Mouse (Mus musculus): ENCODE data around the gene Ptprg. TPM values are rescaled to one million over a fixed set of nuclear protein-coding genes. Genes with fewer than 3 reads are reported as not detected.

The Ptprg gene
- polyA plus RNA-seq, 1 experiment from 2014 or later, result 55.8 TPM

DNA sequence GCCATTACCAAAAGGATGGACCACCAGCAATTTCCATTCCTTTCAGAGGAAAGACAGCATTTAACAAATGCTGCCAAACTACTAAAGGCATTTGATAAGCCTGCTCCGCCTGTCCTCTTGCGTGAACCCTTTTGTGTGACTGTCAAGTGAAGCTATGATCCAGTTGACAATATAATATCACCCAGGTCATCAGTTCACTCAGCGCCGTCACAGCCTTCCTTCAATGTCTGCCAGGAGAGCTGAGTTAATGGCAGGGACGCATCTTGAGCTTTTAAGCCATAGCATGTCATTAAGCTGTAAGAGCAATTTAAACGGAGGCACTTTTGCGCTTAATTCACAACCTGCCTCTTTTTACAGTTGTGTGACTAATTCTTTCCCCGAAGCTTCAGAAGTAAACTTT is 565.9 kb downstream of the Ptprg start:
- no peak overlapping the region for H3K27ac ChIP-seq
- H3K4me2 ChIP-seq (replicated peaks), result no peak overlapping the region
- H3K9ac ChIP-seq, result no peak overlapping the region
- WGBS, result 74% methylated on average over 8 of the region's 8 CpGs
- 0 out of 2 replicates have a peak, but pooled peaks cover 4% of the 10 kb centered on the region for H3K36me3 ChIP-seq
- no peaks in the 10 kb centered on the region for H3K27me3 ChIP-seq
- no peak for ATAC-seq (ENCODE audit: low FRiP score)
- no peaks in the 10 kb centered on the region for H3K9me3 ChIP-seq (replicated peaks)
- H3K4me3 ChIP-seq, result no peak overlapping the region
- no peaks in the 10 kb centered on the region for H3K4me1 ChIP-seq

DNA sequence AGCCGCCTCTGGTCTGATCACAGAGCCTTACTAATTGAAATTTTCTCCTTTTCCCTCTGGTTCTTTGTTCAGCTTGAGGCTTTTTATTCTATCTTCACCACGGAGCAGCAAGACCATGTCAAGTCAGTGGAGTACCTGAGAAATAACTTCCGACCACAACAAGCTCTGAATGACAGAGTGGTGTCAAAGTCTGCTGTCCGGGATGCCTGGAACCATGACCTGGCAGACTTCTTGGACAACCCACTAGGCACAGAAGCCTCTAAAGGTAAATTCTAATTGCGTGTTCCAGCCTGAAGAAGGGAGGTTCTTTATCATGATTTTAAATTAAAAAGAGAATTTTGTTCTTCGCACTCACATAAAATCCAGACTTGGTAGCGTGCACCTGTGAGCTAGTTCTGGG is 568.6 kb downstream of the Ptprg start:
- 82% methylated on average over 7 of the region's 7 CpGs for WGBS
- H3K36me3 ChIP-seq, result 0 out of 2 replicates have a peak, but pooled peaks cover 4% of the 10 kb centered on the region
- no peak overlapping the region for H3K4me2 ChIP-seq (replicated peaks)
- H3K27ac ChIP-seq, result no peak overlapping the region
- H3K9me3 ChIP-seq (replicated peaks), result no peaks in the 10 kb centered on the region
- no peak overlapping the region for H3K4me3 ChIP-seq
- no peaks in the 10 kb centered on the region for H3K27me3 ChIP-seq
- no peaks in the 10 kb centered on the region for H3K4me1 ChIP-seq
- H3K9ac ChIP-seq, result no peak overlapping the region
- ATAC-seq (ENCODE audit: low FRiP score), result no peak

DNA sequence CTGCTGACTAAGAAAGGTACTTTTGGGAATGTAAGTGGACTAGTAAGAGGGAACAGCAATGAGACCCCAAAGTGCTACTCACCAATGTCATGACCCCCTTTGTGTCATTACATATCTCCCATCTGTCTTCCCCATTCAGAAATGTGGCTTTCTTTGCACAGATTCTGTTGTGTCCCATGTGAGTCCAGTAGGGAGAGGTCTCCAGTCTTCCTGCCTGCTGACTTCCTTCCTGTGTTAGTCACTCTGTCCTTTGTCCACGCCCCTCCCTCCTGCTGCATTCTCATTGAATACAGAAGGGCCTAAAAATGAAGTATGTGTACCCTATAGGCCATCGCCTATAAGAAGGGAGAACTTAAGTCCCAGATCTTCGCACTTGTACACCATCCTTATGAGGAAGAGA is 571.4 kb downstream of the Ptprg start:
- no peak overlapping the region for H3K9ac ChIP-seq
- H3K27me3 ChIP-seq, result no peaks in the 10 kb centered on the region
- H3K4me1 ChIP-seq, result no peaks in the 10 kb centered on the region
- 0 out of 2 replicates have a peak, but pooled peaks cover 4% of the 10 kb centered on the region for H3K36me3 ChIP-seq
- H3K9me3 ChIP-seq (replicated peaks), result no peaks in the 10 kb centered on the region
- no peak overlapping the region for H3K4me3 ChIP-seq
- no peak overlapping the region for H3K27ac ChIP-seq
- ATAC-seq (ENCODE audit: low FRiP score), result no peak
- H3K4me2 ChIP-seq (replicated peaks), result no peak overlapping the region
- WGBS, result 80% methylated on average over 3 of the region's 3 CpGs

DNA sequence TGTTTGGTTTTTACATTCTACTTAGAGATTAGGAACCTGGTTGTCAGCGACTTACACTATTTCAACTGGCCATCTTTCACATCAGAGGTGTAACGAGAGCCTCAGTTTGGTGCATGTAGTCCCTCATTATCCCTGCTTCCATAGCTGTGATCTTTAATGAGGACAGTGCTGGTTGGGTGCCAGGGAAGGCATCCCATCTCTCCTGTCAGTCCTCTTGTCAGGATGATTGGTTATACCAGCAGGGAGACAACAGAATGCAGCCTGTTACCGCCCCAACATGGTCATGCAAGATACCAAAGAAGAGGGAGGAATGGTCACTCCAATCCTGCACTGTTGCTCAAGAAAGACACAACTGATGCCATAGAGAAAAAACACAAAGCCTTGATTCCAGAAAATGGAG is 574.6 kb downstream of the Ptprg start:
- H3K36me3 ChIP-seq, result no peaks in the 10 kb centered on the region
- 82% methylated on average over 3 of the region's 3 CpGs for WGBS
- H3K27me3 ChIP-seq, result no peaks in the 10 kb centered on the region
- no peak overlapping the region for H3K4me2 ChIP-seq (replicated peaks)
- no peak overlapping the region for H3K27ac ChIP-seq
- no peaks in the 10 kb centered on the region for H3K9me3 ChIP-seq (replicated peaks)
- ATAC-seq (ENCODE audit: low FRiP score), result no peak
- no peak overlapping the region for H3K9ac ChIP-seq
- no peak overlapping the region for H3K4me3 ChIP-seq
- no peaks in the 10 kb centered on the region for H3K4me1 ChIP-seq

DNA sequence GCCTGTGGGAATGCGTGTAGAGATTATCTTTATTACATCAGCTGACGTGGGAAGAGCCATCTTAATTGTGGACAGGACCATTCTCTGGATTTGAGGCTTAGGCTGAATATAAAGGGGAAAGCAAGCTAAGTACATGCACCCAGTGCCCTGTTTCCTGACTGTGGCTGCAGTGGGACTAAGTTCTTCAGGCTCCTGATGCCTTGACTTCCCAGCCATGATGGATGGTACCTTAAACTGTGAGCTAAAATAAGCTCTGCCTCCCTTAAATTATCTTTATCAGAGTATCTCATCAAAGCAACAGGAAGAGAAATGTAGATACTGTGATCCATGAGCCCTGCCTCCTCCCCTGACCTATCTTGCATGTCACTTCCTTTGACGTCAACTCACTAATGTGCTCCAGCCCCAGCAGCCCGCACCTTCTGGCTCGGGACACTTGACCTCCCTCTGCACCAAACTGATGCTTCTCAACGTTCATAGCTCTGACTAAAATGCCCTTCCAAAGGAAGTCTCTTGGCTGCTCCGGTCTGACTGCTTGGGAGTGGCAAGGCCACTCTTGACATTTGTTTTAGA is 578.8 kb downstream of the Ptprg start:
- Histone ChIP-seq H3K27me3 (no peaks in the 10 kb centered on the region), H3K4me1 (no peaks in the 10 kb centered on the region; the same call in 1 of the 2 replicates), H3K9me3 (replicated peaks) (no peaks in the 10 kb centered on the region), H3K9ac (no peak overlapping the region), H3K4me3 (no peak overlapping the region), H3K27ac (no peak overlapping the region), H3K4me2 (replicated peaks) (no peak overlapping the region), H3K36me3 (no peaks in the 10 kb centered on the region)
- WGBS, result 78% methylated on average over 7 of the region's 7 CpGs
- no peak for ATAC-seq (ENCODE audit: low FRiP score)

DNA sequence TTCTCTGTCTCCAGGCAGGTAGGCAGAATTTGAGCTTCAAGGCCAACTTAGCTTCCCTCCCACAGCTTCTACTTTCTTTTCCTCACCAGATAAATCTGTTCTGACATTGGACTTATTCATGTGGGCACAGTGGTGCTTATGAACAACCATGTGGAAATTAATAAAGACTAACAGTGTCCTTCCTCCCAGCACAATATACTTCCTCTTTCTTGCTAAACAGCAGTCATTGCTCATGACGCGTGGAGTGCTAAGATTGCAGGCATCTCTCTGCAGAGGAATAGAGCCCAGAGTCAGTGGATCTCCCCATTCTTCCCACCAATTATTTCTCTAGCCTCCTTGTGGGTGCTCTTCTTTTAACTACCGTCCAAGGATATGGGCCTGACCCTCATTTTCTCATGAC is 579.8 kb downstream of the Ptprg start:
- Histone ChIP-seq H3K27me3 (no peaks in the 10 kb centered on the region), H3K4me2 (replicated peaks) (no peak overlapping the region), H3K4me1 (no peaks in the 10 kb centered on the region; the same call in 1 of the 2 replicates), H3K9ac (no peak overlapping the region), H3K4me3 (no peak overlapping the region), H3K9me3 (replicated peaks) (no peaks in the 10 kb centered on the region), H3K27ac (no peak overlapping the region), H3K36me3 (no peaks in the 10 kb centered on the region)
- no peak for ATAC-seq (ENCODE audit: low FRiP score)
- WGBS, result 86% methylated on average over 3 of the region's 3 CpGs

DNA sequence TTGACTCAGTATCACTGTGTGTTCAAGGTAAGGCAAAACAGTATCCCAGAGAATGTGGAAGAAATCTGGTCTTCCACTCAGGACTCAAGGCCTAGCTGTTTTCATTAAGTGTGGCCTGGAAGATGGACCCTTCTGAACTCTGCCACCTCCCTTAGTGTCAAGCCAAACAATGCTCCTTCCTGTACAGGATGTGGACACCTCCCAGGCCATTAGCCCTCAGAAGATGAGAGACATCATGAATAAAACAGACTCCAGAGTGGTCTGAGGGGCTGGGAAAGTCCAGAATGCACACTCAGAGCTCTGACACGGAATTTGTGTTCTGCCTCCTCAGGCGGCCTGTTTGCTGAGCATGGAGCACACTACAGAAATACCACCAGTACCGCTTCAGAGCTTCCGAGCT is 581.2 kb downstream of the Ptprg start:
- Histone ChIP-seq H3K4me2 (replicated peaks) (no peak overlapping the region), H3K27me3 (no peaks in the 10 kb centered on the region), H3K4me3 (no peak overlapping the region), H3K36me3 (no peaks in the 10 kb centered on the region), H3K9ac (no peak overlapping the region), H3K4me1 (no peaks in the 10 kb centered on the region; the same call in 1 of the 2 replicates), H3K27ac (no peak overlapping the region), H3K9me3 (replicated peaks) (no peaks in the 10 kb centered on the region)
- no peak for ATAC-seq (ENCODE audit: low FRiP score)
- WGBS, result 82% methylated on average over 4 of the region's 4 CpGs

DNA sequence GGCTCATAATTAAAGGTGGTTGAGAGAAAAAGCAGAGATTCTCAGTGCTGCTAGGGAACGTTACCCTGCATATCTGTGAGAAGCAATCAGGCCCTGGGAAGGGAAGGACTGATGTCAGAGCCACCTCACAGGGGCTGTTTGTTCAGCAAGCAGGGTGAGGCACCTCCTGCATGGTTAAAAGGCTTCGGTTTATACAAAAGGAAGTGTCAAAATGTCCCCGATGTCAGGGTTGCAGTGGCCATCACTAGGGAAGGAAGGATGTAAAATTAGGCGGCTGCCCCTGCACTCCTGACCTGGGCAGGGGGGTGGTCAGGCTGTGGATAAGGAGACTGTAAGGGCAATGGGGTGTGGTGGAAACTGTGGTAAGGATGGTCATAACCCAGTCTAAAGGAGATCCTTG is 583.2 kb downstream of the Ptprg start:
- Histone ChIP-seq H3K36me3 (no peaks in the 10 kb centered on the region), H3K9ac (no peak overlapping the region), H3K27ac (no peak overlapping the region), H3K4me2 (replicated peaks) (no peak overlapping the region), H3K4me1 (peaks cover 3% of the 10 kb centered on the region; the same call in 1 of the 2 replicates), H3K9me3 (replicated peaks) (no peaks in the 10 kb centered on the region), H3K27me3 (no peaks in the 10 kb centered on the region), H3K4me3 (no peak overlapping the region)
- WGBS, result 52% methylated on average over 4 of the region's 4 CpGs
- no peak for ATAC-seq (ENCODE audit: low FRiP score)

DNA sequence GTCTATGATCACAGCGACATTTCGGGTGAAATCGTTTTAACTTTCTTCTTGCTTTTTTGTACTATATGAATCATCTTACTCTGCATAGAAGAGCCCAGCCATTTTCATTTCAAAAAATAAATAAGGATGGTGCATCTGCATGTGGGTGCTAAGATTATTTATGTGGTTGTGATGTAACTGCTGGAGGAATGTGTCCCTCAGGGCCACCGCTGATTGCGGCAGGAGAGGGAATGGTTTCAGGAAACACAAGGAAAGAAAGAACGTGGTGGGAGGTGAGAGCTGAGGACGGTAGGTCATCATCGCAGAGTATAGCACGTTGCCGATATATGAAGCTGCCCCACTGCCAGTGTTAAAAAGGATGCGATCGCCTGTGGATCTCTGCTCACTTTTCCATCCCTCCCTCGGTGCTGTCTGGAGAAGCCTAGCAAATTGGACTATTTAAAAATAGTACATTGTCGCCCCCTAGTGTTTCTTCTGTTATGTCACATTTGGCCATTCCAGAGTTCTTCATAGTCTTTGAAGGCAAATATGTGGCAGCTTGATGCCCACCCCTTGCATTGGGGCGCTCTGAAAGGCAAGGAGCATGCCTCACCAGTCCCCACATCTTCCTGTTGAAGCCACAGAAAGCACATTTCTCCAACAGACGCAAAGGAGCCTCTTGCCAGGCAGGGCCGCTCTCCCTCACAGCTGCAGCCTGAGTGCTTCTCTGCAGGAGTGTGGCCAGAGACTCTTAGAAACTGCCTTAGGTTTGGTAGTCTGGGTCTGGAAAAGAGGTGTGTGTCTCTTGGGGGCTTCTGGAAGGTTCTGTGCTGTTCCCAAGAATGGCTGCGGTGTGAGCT is 586.5 kb downstream of the Ptprg start:
- no peaks in the 10 kb centered on the region for H3K27me3 ChIP-seq
- no peak overlapping the region for H3K9ac ChIP-seq
- peak; percentile 51 for ATAC-seq (ENCODE audit: low FRiP score)
- H3K4me1 ChIP-seq, result peaks cover 16% of the 10 kb centered on the region
- WGBS, result 49% methylated on average over 18 of the region's 18 CpGs
- no peak overlapping the region for H3K4me2 ChIP-seq (replicated peaks)
- H3K36me3 ChIP-seq, result no peaks in the 10 kb centered on the region
- no peak overlapping the region for H3K27ac ChIP-seq
- no peak overlapping the region for H3K4me3 ChIP-seq
- no peaks in the 10 kb centered on the region for H3K9me3 ChIP-seq (replicated peaks)

DNA sequence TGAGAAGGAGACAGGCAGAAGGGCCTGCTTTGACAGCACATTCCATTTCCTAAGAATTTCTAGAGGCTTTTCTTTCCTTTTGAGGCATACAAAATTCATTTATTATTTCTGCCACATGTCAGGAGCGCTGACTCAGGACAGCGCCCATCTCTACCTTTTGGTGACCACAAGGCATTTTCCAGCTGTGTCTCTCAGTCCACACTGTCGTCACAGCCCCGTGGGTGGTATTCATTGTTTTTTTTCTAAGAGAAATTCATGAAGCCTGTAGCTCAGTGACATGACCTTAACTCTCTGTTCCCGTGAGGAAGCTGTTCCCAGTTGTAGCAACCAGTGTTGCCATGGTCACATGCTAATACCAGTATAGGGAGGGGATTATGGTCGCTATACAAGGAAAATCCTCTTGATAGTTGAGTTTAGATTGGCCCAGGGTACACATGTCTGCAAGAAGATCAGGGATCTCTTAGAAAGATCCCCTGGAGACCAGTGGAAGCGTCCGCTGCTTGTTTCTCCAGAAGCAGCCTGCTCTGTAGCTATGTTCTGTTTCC is 590.7 kb downstream of the Ptprg start:
- no peak for ATAC-seq (ENCODE audit: low FRiP score)
- no peak overlapping the region for H3K27ac ChIP-seq

DNA sequence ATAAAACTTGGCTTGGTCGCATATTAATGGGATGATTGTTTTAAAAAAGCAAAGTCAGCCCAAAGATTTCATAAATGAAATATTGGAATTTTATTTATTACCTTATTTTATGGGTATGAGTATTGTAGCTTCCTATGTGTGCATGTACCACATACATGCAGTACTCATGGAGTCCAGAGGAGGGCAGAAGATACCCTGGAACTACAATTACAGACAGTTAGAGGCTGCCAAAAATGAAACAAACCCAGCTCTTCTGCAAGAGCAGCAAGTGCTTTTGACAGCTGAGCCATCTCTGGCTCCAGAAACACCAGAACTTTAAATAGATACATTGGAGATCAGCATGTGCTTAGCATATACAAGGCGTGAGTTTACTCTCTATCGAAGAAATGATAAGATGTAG is 592.6 kb downstream of the Ptprg start:
- no peak for ATAC-seq (ENCODE audit: low FRiP score)
- H3K27me3 ChIP-seq, result no peaks in the 10 kb centered on the region
- H3K9ac ChIP-seq, result no peak overlapping the region
- no peaks in the 10 kb centered on the region for H3K9me3 ChIP-seq (replicated peaks)
- WGBS, result 97% methylated on average over 3 of the region's 3 CpGs
- H3K36me3 ChIP-seq, result no peaks in the 10 kb centered on the region
- peaks cover 13% of the 10 kb centered on the region for H3K4me1 ChIP-seq
- no peak overlapping the region for H3K4me2 ChIP-seq (replicated peaks)
- H3K27ac ChIP-seq, result no peak overlapping the region
- H3K4me3 ChIP-seq, result no peak overlapping the region

More for the DNA sequence above, 590.7 kb downstream of the Ptprg start:
- Histone ChIP-seq H3K4me1 (peaks cover 16% of the 10 kb centered on the region), H3K4me3 (no peak overlapping the region), H3K9me3 (replicated peaks) (no peaks in the 10 kb centered on the region), H3K9ac (no peak overlapping the region), H3K27me3 (no peaks in the 10 kb centered on the region), H3K4me2 (replicated peaks) (no peak overlapping the region), H3K36me3 (no peaks in the 10 kb centered on the region)
- WGBS, result 35% methylated on average over 8 of the region's 8 CpGs

DNA sequence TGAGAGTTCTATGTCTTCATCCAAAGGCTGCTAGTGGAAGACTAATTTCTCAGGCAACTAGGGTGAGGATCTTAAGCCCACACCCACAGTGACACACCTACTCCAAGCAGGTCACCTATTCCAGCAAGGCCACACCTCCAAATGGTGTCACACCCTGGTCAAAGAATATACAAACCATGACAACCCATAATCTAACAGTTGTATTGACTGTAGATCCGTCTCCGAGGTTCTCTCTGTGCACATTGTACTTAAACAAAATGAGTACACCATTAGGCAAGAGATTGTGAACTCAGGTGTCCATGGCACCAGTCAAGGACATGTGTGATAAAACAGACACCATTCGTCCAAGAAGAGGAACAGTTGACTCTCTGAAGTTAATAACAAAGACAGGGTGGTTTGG is 596.2 kb downstream of the Ptprg start:
- no peak overlapping the region for H3K4me2 ChIP-seq (replicated peaks)
- no peaks in the 10 kb centered on the region for H3K9me3 ChIP-seq (replicated peaks)
- no peaks in the 10 kb centered on the region for H3K36me3 ChIP-seq
- no peak overlapping the region for H3K9ac ChIP-seq
- ATAC-seq (ENCODE audit: low FRiP score), result no peak
- H3K27me3 ChIP-seq, result no peaks in the 10 kb centered on the region
- peaks cover 6% of the 10 kb centered on the region; the same call in 1 of the 2 replicates for H3K4me1 ChIP-seq
- no peak overlapping the region for H3K4me3 ChIP-seq
- 89% methylated on average over 3 of the region's 3 CpGs for WGBS
- no peak overlapping the region for H3K27ac ChIP-seq
